Mouse (Mus musculus) liver, embryonic 11.5 days (tissue): Measurements from ENCODE around the gene Klf4. TPM values are rescaled to one million over a fixed set of nuclear protein-coding genes. Genes with fewer than 3 reads are reported as not detected.

ENCODE experiments used
- ATAC-seq: fragments of 200-750 bp; cut with Nextera tagmentation; replicated peaks from 2 replicates; pipeline ENCODE4 v1.8.0; 2017; ENCODE audit warnings: moderate number of reproducible peaks, mild to moderate bottlenecking, moderate TSS enrichment, moderate library complexity; ENCODE audit not compliant: low FRiP score
- DNase-seq: peaks from one replicate; pipeline ENCODE4 v3.0.0-alpha.2; 2017; ENCODE audit warnings: low spot score
- H3K27ac ChIP-seq: fragments of 300-500 bp; sonication (generic); 2 replicates; pipeline ENCODE4 v1.5.1; 2014; ENCODE audit warnings: mild to moderate bottlenecking, low read depth, low read length, control low read depth
- H3K27me3 ChIP-seq: fragments of 300-500 bp; sonication (generic); replicated peaks from 2 replicates; pipeline ENCODE4 v1.6.1; 2014; ENCODE audit warnings: low read length, mixed read lengths; ENCODE audit not compliant: control insufficient read depth, insufficient read depth
- H3K36me3 ChIP-seq: fragments of 300-500 bp; sonication (generic); 2 replicates; pipeline ENCODE4 v1.6.1; 2014; ENCODE audit warnings: mild to moderate bottlenecking, low read length, moderate library complexity, mixed read lengths; ENCODE audit not compliant: control insufficient read depth, insufficient read depth
- H3K4me1 ChIP-seq: fragments of 300-500 bp; sonication (generic); replicated peaks from 2 replicates; pipeline ENCODE4 v1.6.1; 2014; ENCODE audit warnings: low read length, mixed read lengths; ENCODE audit not compliant: control insufficient read depth, insufficient read depth
- H3K4me2 ChIP-seq: fragments of 300-500 bp; sonication (generic); 2 replicates; pipeline ENCODE4 v1.6.1; 2014; ENCODE audit warnings: mild to moderate bottlenecking, control low read depth, moderate library complexity
- H3K4me3 ChIP-seq: fragments of 300-500 bp; sonication (generic); 2 replicates; pipeline ENCODE4 v1.5.1; 2014; ENCODE audit warnings: low read depth, low read length, control low read depth
- H3K9ac ChIP-seq: fragments of 300-500 bp; sonication (generic); 2 replicates; pipeline ENCODE4 v1.6.1; 2014; ENCODE audit warnings: low read depth, low read length, control low read depth
- H3K9me3 ChIP-seq: fragments of 300-500 bp; sonication (generic); 2 replicates; pipeline ENCODE4 v1.6.1; 2016; ENCODE audit warnings: low read length, inconsistent platforms, mixed read lengths; ENCODE audit not compliant: control insufficient read depth
- WGBS: fragments of 180-500 bp; shearing (Covaris S2); extraction: QIAGEN DNeasy Blood & Tissue Kit; methylation state at CpG from one replicate; pipeline ENCODE4 v1.1.7; 2014; 5-methylcytosine and 5-hydroxymethylcytosine counted together
- polyA plus RNA-seq: library from polyadenylated mRNA; unstranded; fragments of >200 nt; fragmentation: Nextera tagmentation; extraction: Ambion mirVana; gene quantifications from 2 replicates; pipeline ENCODE4 v1.2.1, GENCODE M21; 2014

Klf4 gene
- 0.97 and 1.1 TPM in 2 replicates for polyA plus RNA-seq

GRCm38 (mm10) chr4:55532407-55533195 lies at the start of gene Klf4:
Gene Klf4, minus strand, starts transcription at chr4:55532466.
- Histone ChIP-seq H3K9me3 (no peaks in the 10 kb centered on the region), H3K4me3 (peak within 1 kb of the TSS; percentile 63), H3K4me1 (peaks cover 4% of the 10 kb centered on the region), H3K27ac (no peak within 1 kb of the TSS; the same call in 1 of the 2 replicates), H3K9ac (peak within 1 kb of the TSS; percentile 61), H3K4me2 (peak within 1 kb of the TSS; percentile 97), H3K27me3 (peaks cover 71% of the 10 kb centered on the region), H3K36me3 (no peaks in the 10 kb centered on the region)
- peak; percentile 88 for ATAC-seq
- DNase-seq = peak; percentile 87
- under 1% methylated on average over 72 of the region's 99 CpGs for WGBS

- Histone ChIP-seq H3K9ac (no peak overlapping the region), H3K4me3 (no peak overlapping the region), H3K27me3 (peaks cover 22% of the 10 kb centered on the region), H3K9me3 (no peaks in the 10 kb centered on the region), H3K36me3 (no peaks in the 10 kb centered on the region), H3K4me1 (no peaks in the 10 kb centered on the region), H3K4me2 (no peak overlapping the region), H3K27ac (no peak overlapping the region)
- WGBS = 80% methylated on average over 2 of the region's 2 CpGs
- DNase-seq (no peak), ATAC-seq (no peak)
Observed at GRCm38 (mm10) chr4:55571432-55571831, 39.2 kb upstream of the Klf4 start.

- Histone ChIP-seq H3K4me3 (no peak overlapping the region), H3K27me3 (peaks cover 25% of the 10 kb centered on the region), H3K9ac (no peak overlapping the region), H3K4me1 (no peaks in the 10 kb centered on the region), H3K36me3 (no peaks in the 10 kb centered on the region), H3K9me3 (no peaks in the 10 kb centered on the region), H3K4me2 (no peak overlapping the region), H3K27ac (no peak overlapping the region)
- WGBS = 76% methylated on average over 9 of the region's 9 CpGs
- ATAC-seq = no peak
- no peak for DNase-seq
Observed at GRCm38 (mm10) chr4:55567986-55568385, 35.7 kb upstream of the Klf4 start.

- no peaks in the 10 kb centered on the region for H3K36me3 ChIP-seq
- H3K4me1 ChIP-seq = no peaks in the 10 kb centered on the region
- no peak overlapping the region for H3K4me3 ChIP-seq
- H3K27me3 ChIP-seq = peaks cover 22% of the 10 kb centered on the region
- no peak for DNase-seq
- no peak overlapping the region for H3K4me2 ChIP-seq
- ATAC-seq = no peak
- no peak overlapping the region for H3K9ac ChIP-seq
- no peaks in the 10 kb centered on the region for H3K9me3 ChIP-seq
- WGBS = 73% methylated on average over 5 of the region's 5 CpGs
- H3K27ac ChIP-seq = no peak overlapping the region
Observed at GRCm38 (mm10) chr4:55567575-55567974, 35.3 kb upstream of the Klf4 start.

GRCm38 (mm10) chr4:55564317-55564716 lies 32.1 kb upstream of the Klf4 start:
- 74% methylated on average over 2 of the region's 2 CpGs for WGBS
- DNase-seq = no peak
- Histone ChIP-seq H3K27me3 (peaks cover 9% of the 10 kb centered on the region), H3K36me3 (no peaks in the 10 kb centered on the region), H3K4me3 (no peak overlapping the region), H3K27ac (no peak overlapping the region), H3K9me3 (no peaks in the 10 kb centered on the region), H3K9ac (no peak overlapping the region), H3K4me2 (no peak overlapping the region), H3K4me1 (no peaks in the 10 kb centered on the region)
- ATAC-seq = no peak

DNA sequence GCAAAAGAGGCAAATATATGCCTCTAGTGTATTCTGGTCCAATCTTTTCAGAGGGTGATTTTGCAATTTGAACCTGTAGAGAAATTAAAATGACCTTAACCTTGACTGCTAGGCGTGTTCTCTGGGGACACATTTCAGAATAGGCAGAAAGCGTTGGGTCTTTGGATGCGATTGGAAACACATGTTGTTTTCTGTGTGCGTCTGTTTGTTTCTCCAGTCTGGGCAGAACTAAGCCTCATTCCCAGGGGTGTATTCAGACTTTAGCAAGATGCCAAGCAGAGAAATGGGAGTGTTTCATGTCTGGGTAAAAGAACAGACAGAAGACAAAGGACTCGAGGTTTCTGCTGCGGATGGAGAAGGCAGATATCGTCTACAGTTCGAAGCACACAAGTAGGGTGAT lies 30.8 kb upstream of the Klf4 start:
- ATAC-seq = no peak
- Histone ChIP-seq H3K36me3 (no peaks in the 10 kb centered on the region), H3K4me1 (no peaks in the 10 kb centered on the region), H3K9me3 (no peaks in the 10 kb centered on the region), H3K9ac (no peak overlapping the region), H3K4me3 (no peak overlapping the region), H3K27ac (no peak overlapping the region), H3K27me3 (peaks cover 10% of the 10 kb centered on the region), H3K4me2 (no peak overlapping the region)
- 76% methylated on average over 8 of the region's 8 CpGs for WGBS
- DNase-seq = no peak

DNA sequence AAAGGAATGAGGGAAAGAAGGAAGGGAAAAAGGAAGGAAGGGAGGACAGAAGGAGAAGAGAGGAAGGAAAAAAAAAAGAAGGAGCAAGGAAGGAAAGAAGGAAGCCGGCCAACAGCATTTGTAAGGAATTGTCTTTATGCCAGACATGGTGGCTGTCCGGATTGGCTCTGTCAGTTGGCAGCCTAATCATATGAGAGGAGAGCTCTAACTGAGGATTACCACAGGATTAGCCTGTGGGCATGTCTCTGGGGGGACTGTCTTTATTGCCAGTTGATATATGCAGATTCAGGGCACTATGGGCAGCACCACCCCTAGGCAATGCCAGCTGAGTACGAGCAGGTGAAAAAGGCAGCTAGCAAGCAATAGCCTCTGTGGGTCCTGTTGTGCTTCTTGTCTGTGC lies 29.8 kb upstream of the Klf4 start:
- no peak overlapping the region for H3K4me2 ChIP-seq
- H3K4me1 ChIP-seq = no peaks in the 10 kb centered on the region
- H3K4me3 ChIP-seq = no peak overlapping the region
- no peak for DNase-seq
- no peak for ATAC-seq
- no peaks in the 10 kb centered on the region for H3K9me3 ChIP-seq
- no peak overlapping the region for H3K9ac ChIP-seq
- H3K27ac ChIP-seq = no peak overlapping the region
- H3K36me3 ChIP-seq = no peaks in the 10 kb centered on the region
- H3K27me3 ChIP-seq = peaks cover 11% of the 10 kb centered on the region
- WGBS = 79% methylated on average over 3 of the region's 3 CpGs

- no peak for ATAC-seq
- H3K4me2 ChIP-seq = no peak overlapping the region
- no peaks in the 10 kb centered on the region for H3K9me3 ChIP-seq
- no peak overlapping the region for H3K27ac ChIP-seq
- H3K4me1 ChIP-seq = no peaks in the 10 kb centered on the region
- DNase-seq = no peak
- 81% methylated on average over 12 of the region's 12 CpGs for WGBS
- peaks cover 5% of the 10 kb centered on the region; the same call in 1 of the 2 replicates for H3K27me3 ChIP-seq
- H3K36me3 ChIP-seq = no peaks in the 10 kb centered on the region
- no peak overlapping the region for H3K4me3 ChIP-seq
- H3K9ac ChIP-seq = no peak overlapping the region
Observed at GRCm38 (mm10) chr4:55546869-55547268, 14.6 kb upstream of the Klf4 start.

- Histone ChIP-seq H3K4me1 (no peaks in the 10 kb centered on the region), H3K27ac (no peak overlapping the region), H3K9me3 (no peaks in the 10 kb centered on the region), H3K9ac (no peak overlapping the region), H3K27me3 (peaks cover 5% of the 10 kb centered on the region; the same call in 1 of the 2 replicates), H3K4me2 (no peak overlapping the region), H3K4me3 (no peak overlapping the region), H3K36me3 (no peaks in the 10 kb centered on the region)
- no peak for DNase-seq
- 30% methylated on average over 2 of the region's 2 CpGs for WGBS
- ATAC-seq = no peak
Observed at GRCm38 (mm10) chr4:55542753-55543152, 10.5 kb upstream of the Klf4 start.
